Mouse (Mus musculus) lung, embryonic 15.5 days (tissue): ENCODE results near the gene Gm17018. TPM values are rescaled to one million over a fixed set of nuclear protein-coding genes. Genes with fewer than 3 reads are reported as not detected.

Experiments used
- ATAC-seq: fragments of 200-750 bp; cut with Nextera tagmentation; 2 replicates; pipeline ENCODE4 v1.8.0; 2017; ENCODE audit warnings: moderate number of reproducible peaks, borderline replicate concordance; ENCODE audit not compliant: low FRiP score, low TSS enrichment; ENCODE audit errors: extremely low read depth
- H3K27ac ChIP-seq: fragments of 300-500 bp; sonication (generic); 2 replicates; pipeline ENCODE4 v1.5.1; 2015; ENCODE audit warnings: moderate library complexity, mild to moderate bottlenecking, inconsistent platforms
- H3K27me3 ChIP-seq: fragments of 300-500 bp; sonication (generic); 2 replicates; pipeline ENCODE4 v1.6.1; 2015; ENCODE audit warnings: inconsistent platforms
- H3K36me3 ChIP-seq: fragments of 300-500 bp; sonication (generic); 2 replicates; pipeline ENCODE4 v1.6.1; 2015; ENCODE audit warnings: inconsistent platforms
- H3K4me1 ChIP-seq: fragments of 300-500 bp; sonication (generic); 2 replicates; pipeline ENCODE4 v1.6.1; 2015; ENCODE audit warnings: inconsistent platforms
- H3K4me2 ChIP-seq: fragments of 300-500 bp; sonication (generic); 2 replicates; pipeline ENCODE4 v1.6.1; 2015; ENCODE audit warnings: inconsistent platforms, mild to moderate bottlenecking, moderate library complexity
- H3K4me3 ChIP-seq: fragments of 300-500 bp; sonication (generic); 2 replicates; pipeline ENCODE4 v1.5.1; 2015; ENCODE audit warnings: mild to moderate bottlenecking, inconsistent platforms
- H3K9ac ChIP-seq: fragments of 300-500 bp; sonication (generic); 2 replicates; pipeline ENCODE4 v1.6.1; 2015; ENCODE audit warnings: inconsistent platforms
- H3K9me3 ChIP-seq: fragments of 300-500 bp; sonication (generic); 2 replicates; pipeline ENCODE4 v1.6.1; 2016; ENCODE audit warnings: inconsistent platforms
- WGBS: fragments of 180-500 bp; shearing (Covaris S2); methylation state at CpG from one replicate; pipeline ENCODE4 v1.1.7; 2015; 5-methylcytosine and 5-hydroxymethylcytosine counted together
- polyA plus RNA-seq: library from polyadenylated mRNA; unstranded; fragments of >200 nt; fragmentation: Nextera tagmentation; extraction: Ambion mirVana; gene quantifications from 2 replicates; pipeline ENCODE4 v1.2.1, GENCODE M21; 2015

Gm17018 gene
- polyA plus RNA-seq, 1 experiment from 2014 or later = 44.1 TPM

- Histone ChIP-seq H3K4me1 (peaks cover 38% of the 10 kb centered on the region), H3K4me2 (no peak overlapping the region), H3K4me3 (no peak overlapping the region), H3K27ac (no peak overlapping the region), H3K36me3 (0 out of 2 replicates have a peak, but pooled peaks cover 12% of the 10 kb centered on the region), H3K9me3 (no peaks in the 10 kb centered on the region), H3K9ac (no peak overlapping the region), H3K27me3 (no peaks in the 10 kb centered on the region)
- ATAC-seq = no peak
- 89% methylated on average over 7 of the region's 7 CpGs for WGBS
Observed at GRCm38 (mm10) chr19:45579416-45579815, 19.0 kb downstream of the Gm17018 start.

GRCm38 (mm10) chr19:45580235-45580634 lies 19.8 kb downstream of the Gm17018 start:
- Histone ChIP-seq H3K4me3 (no peak overlapping the region), H3K9ac (no peak overlapping the region), H3K27ac (no peak overlapping the region), H3K4me2 (no peak overlapping the region), H3K27me3 (no peaks in the 10 kb centered on the region), H3K4me1 (peaks cover 35% of the 10 kb centered on the region), H3K9me3 (no peaks in the 10 kb centered on the region), H3K36me3 (0 out of 2 replicates have a peak, but pooled peaks cover 12% of the 10 kb centered on the region)
- WGBS = 82% methylated on average over 12 of the region's 12 CpGs
- ATAC-seq = no peak

GRCm38 (mm10) chr19:45581257-45581656 lies 20.8 kb downstream of the Gm17018 start:
- ATAC-seq = no peak
- Histone ChIP-seq H3K4me1 (peaks cover 25% of the 10 kb centered on the region), H3K27me3 (no peaks in the 10 kb centered on the region), H3K9me3 (no peaks in the 10 kb centered on the region), H3K4me3 (no peak overlapping the region), H3K4me2 (no peak overlapping the region), H3K9ac (no peak overlapping the region), H3K36me3 (0 out of 2 replicates have a peak, but pooled peaks cover 12% of the 10 kb centered on the region), H3K27ac (no peak overlapping the region)
- 57% methylated on average over 3 of the region's 3 CpGs for WGBS

GRCm38 (mm10) chr19:45582161-45582560 lies 21.7 kb downstream of the Gm17018 start:
- no peak overlapping the region for H3K27ac ChIP-seq
- WGBS = 24% methylated on average over 8 of the region's 8 CpGs
- H3K4me1 ChIP-seq = peaks cover 16% of the 10 kb centered on the region
- no peak for ATAC-seq
- 0 out of 2 replicates have a peak, but pooled peaks cover 12% of the 10 kb centered on the region for H3K36me3 ChIP-seq
- H3K4me2 ChIP-seq = no peak overlapping the region
- no peaks in the 10 kb centered on the region for H3K27me3 ChIP-seq
- H3K4me3 ChIP-seq = no peak overlapping the region
- no peaks in the 10 kb centered on the region for H3K9me3 ChIP-seq
- H3K9ac ChIP-seq = no peak overlapping the region

- Histone ChIP-seq H3K4me1 (peaks cover 14% of the 10 kb centered on the region), H3K4me3 (no peak overlapping the region), H3K4me2 (no peak overlapping the region), H3K27me3 (no peaks in the 10 kb centered on the region), H3K9me3 (no peaks in the 10 kb centered on the region), H3K27ac (no peak overlapping the region), H3K9ac (no peak overlapping the region), H3K36me3 (0 out of 2 replicates have a peak, but pooled peaks cover 8% of the 10 kb centered on the region)
- 90% methylated on average over 6 of the region's 6 CpGs for WGBS
- ATAC-seq = no peak
Observed at GRCm38 (mm10) chr19:45583136-45583535, 22.7 kb downstream of the Gm17018 start.

GRCm38 (mm10) chr19:45584856-45585620 lies 24.6 kb downstream of the Gm17018 start:
- H3K36me3 ChIP-seq = 0 out of 2 replicates have a peak, but pooled peaks cover 2% of the 10 kb centered on the region
- no peaks in the 10 kb centered on the region for H3K27me3 ChIP-seq
- H3K27ac ChIP-seq = no peak overlapping the region
- H3K4me1 ChIP-seq = peaks cover 14% of the 10 kb centered on the region
- H3K9ac ChIP-seq = no peak overlapping the region
- H3K4me3 ChIP-seq = no peak overlapping the region
- no peak overlapping the region for H3K4me2 ChIP-seq
- H3K9me3 ChIP-seq = no peaks in the 10 kb centered on the region
- 53% methylated on average over 9 of the region's 9 CpGs for WGBS
- ATAC-seq = no peak

- Histone ChIP-seq H3K27ac (no peak overlapping the region), H3K4me1 (peaks cover 24% of the 10 kb centered on the region), H3K4me2 (no peak overlapping the region), H3K4me3 (no peak overlapping the region), H3K9ac (no peak overlapping the region), H3K9me3 (no peaks in the 10 kb centered on the region), H3K27me3 (no peaks in the 10 kb centered on the region), H3K36me3 (0 out of 2 replicates have a peak, but pooled peaks cover 2% of the 10 kb centered on the region)
- ATAC-seq = no peak
- WGBS = 68% methylated on average over 3 of the region's 3 CpGs
Observed at GRCm38 (mm10) chr19:45586850-45587249, 26.4 kb downstream of the Gm17018 start.

- H3K9me3 ChIP-seq = no peaks in the 10 kb centered on the region
- H3K27ac ChIP-seq = no peak overlapping the region
- 83% methylated on average over 6 of the region's 6 CpGs for WGBS
- H3K4me1 ChIP-seq = peaks cover 20% of the 10 kb centered on the region
- no peak for ATAC-seq
- H3K27me3 ChIP-seq = no peaks in the 10 kb centered on the region
- H3K36me3 ChIP-seq = 0 out of 2 replicates have a peak, but pooled peaks cover 2% of the 10 kb centered on the region
- no peak overlapping the region for H3K4me2 ChIP-seq
- H3K4me3 ChIP-seq = no peak overlapping the region
- no peak overlapping the region for H3K9ac ChIP-seq
Observed at GRCm38 (mm10) chr19:45587509-45588292, 27.3 kb downstream of the Gm17018 start.

GRCm38 (mm10) chr19:45589761-45590160 lies 29.3 kb downstream of the Gm17018 start:
- no peak overlapping the region for H3K9ac ChIP-seq
- H3K4me3 ChIP-seq = no peak overlapping the region
- peaks cover 19% of the 10 kb centered on the region for H3K4me1 ChIP-seq
- ATAC-seq = no peak
- no peaks in the 10 kb centered on the region for H3K27me3 ChIP-seq
- H3K9me3 ChIP-seq = no peaks in the 10 kb centered on the region
- WGBS = 93% methylated on average over 6 of the region's 6 CpGs
- H3K27ac ChIP-seq = no peak overlapping the region
- 0 out of 2 replicates have a peak, but pooled peaks cover 2% of the 10 kb centered on the region for H3K36me3 ChIP-seq
- H3K4me2 ChIP-seq = no peak overlapping the region

GRCm38 (mm10) chr19:45591704-45592103 lies 31.3 kb downstream of the Gm17018 start:
- ATAC-seq = peak; percentile 76
- 44% methylated on average over 7 of the region's 7 CpGs for WGBS
- Histone ChIP-seq H3K27me3 (no peaks in the 10 kb centered on the region), H3K4me2 (no peak overlapping the region), H3K4me1 (peaks cover 15% of the 10 kb centered on the region), H3K27ac (0 out of 2 replicates have a peak overlapping the region, but pooled peaks have one; percentile 53), H3K4me3 (no peak overlapping the region), H3K36me3 (0 out of 2 replicates have a peak, but pooled peaks cover 2% of the 10 kb centered on the region), H3K9ac (no peak overlapping the region), H3K9me3 (no peaks in the 10 kb centered on the region)

- H3K27ac ChIP-seq = no peak overlapping the region
- WGBS = 88% methylated on average over 9 of the region's 9 CpGs
- H3K27me3 ChIP-seq = no peaks in the 10 kb centered on the region
- H3K36me3 ChIP-seq = 0 out of 2 replicates have a peak, but pooled peaks cover 2% of the 10 kb centered on the region
- ATAC-seq = no peak
- H3K4me2 ChIP-seq = no peak overlapping the region
- no peak overlapping the region for H3K9ac ChIP-seq
- peaks cover 15% of the 10 kb centered on the region for H3K4me1 ChIP-seq
- H3K4me3 ChIP-seq = no peak overlapping the region
- H3K9me3 ChIP-seq = no peaks in the 10 kb centered on the region
Observed at GRCm38 (mm10) chr19:45592916-45593315, 32.5 kb downstream of the Gm17018 start.

GRCm38 (mm10) chr19:45594079-45594478 lies 33.7 kb downstream of the Gm17018 start:
- Histone ChIP-seq H3K36me3 (no peaks in the 10 kb centered on the region), H3K9ac (no peak overlapping the region), H3K4me1 (peaks cover 15% of the 10 kb centered on the region), H3K9me3 (no peaks in the 10 kb centered on the region), H3K27ac (no peak overlapping the region), H3K4me2 (no peak overlapping the region), H3K27me3 (no peaks in the 10 kb centered on the region), H3K4me3 (no peak overlapping the region)
- 90% methylated on average over 7 of the region's 7 CpGs for WGBS
- no peak for ATAC-seq
